ENCODE assay signal across 9 mouse cellular contexts in the genomic region with DNA sequence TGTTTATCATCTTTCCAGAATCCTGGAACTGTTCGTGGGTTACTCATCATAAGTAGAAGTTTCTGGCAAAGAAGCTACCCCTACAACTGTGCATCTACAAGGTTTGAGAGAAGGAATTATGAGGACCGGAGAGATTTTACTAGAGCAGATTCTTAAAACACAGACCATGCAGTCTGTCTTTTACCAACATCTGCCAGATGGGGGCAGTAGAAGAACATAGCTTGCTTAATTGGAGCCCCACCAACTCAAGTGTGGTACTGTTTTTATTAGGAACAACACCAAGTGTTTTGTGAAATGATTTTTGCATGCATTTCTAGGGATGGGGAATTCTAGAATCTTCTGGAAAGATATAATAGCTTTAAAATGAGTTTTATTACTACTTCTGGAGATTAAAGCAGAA.
DNase-seq lines count a peak whose midpoint lies in the region; ATAC-seq and TF ChIP-seq lines count a peak whose summit lies in the region.
"Had no signal": no experiment of that assay in that cellular context is flagged by ENCODE, and none has a peak within 500 bp of the region (broad histone marks: within the 10 kb centered on the region; RNA-seq: fewer than 3 reads in every experiment).

No protein-coding gene starts in this region.

- DNase-seq in heart, postnatal 10 days, result peak; percentile 59 to 75
- peak; percentile 39 for DNase-seq in A20 (ENCODE audit: low read depth, low spot score)
- peak; percentile 86 for DNase-seq in brain, embryonic 14.5 days (ENCODE audit: low read depth)
- DNase-seq in layer of hippocampus, adult 9-10 months (ENCODE audit: low spot score), result peak; percentile 89

- no peak overlapping the region for H3K4me2 ChIP-seq in heart, embryonic 12.5 days
- H3K4me2 ChIP-seq in forebrain, embryonic 13.5 days, result no peak overlapping the region
- no peak overlapping the region for H3K4me2 ChIP-seq in midbrain, embryonic 12.5 days (replicated peaks)
- H3K4me2 ChIP-seq: limb, embryonic 12.5 days had no signal

- H3K9ac ChIP-seq in heart, embryonic 12.5 days, result no peak overlapping the region
- H3K9ac ChIP-seq in forebrain, embryonic 13.5 days, result no peak overlapping the region
- no peak overlapping the region for H3K9ac ChIP-seq in midbrain, embryonic 12.5 days (replicated peaks)
- H3K9ac ChIP-seq: limb, embryonic 12.5 days had no signal

- ATAC-seq in heart, embryonic 12.5 days (ENCODE audit: insufficient number of reproducible peaks, low FRiP score), result no peak
- peak; percentile 62; the same call in 1 of the 2 replicates for ATAC-seq in forebrain, embryonic 13.5 days
- ATAC-seq in midbrain, embryonic 12.5 days (ENCODE audit: low FRiP score, low read depth), result peak; percentile 41; the same call in 1 of the 2 replicates
- no peak for ATAC-seq in inflammation-experienced regulatory T-cells, adult 6 months

- intact Hi-C loops in heart, postnatal 10 days (cut with DNase I), result loop anchor here (10.0 kb wide), 1 partner anchor 91 kb away; no protein-coding TSS in a partner anchor

- H3K27ac ChIP-seq in heart, embryonic 12.5 days (ENCODE audit: poor library complexity, severe bottlenecking), result no peak overlapping the region
- H3K27ac ChIP-seq in forebrain, embryonic 13.5 days, result no peak overlapping the region
- H3K27ac ChIP-seq in midbrain, embryonic 12.5 days (replicated peaks), result no peak overlapping the region
- H3K27ac ChIP-seq: limb, embryonic 12.5 days had no signal

- H3K9me3 ChIP-seq in heart, embryonic 12.5 days (replicated peaks), result no peaks in the 10 kb centered on the region
- no peaks in the 10 kb centered on the region for H3K9me3 ChIP-seq in forebrain, embryonic 13.5 days (replicated peaks)
- H3K9me3 ChIP-seq in midbrain, embryonic 12.5 days, result no peaks in the 10 kb centered on the region
- H3K9me3 ChIP-seq: limb, embryonic 12.5 days had no signal

- no peaks in the 10 kb centered on the region for H3K4me1 ChIP-seq in heart, embryonic 12.5 days (replicated peaks)
- H3K4me1 ChIP-seq in forebrain, embryonic 13.5 days, result no peaks in the 10 kb centered on the region
- no peaks in the 10 kb centered on the region for H3K4me1 ChIP-seq in midbrain, embryonic 12.5 days
- H3K4me1 ChIP-seq: limb, embryonic 12.5 days had no signal

- TF ChIP-seq CTCF in brain, embryonic 14.5 days (IDR thresholded peaks at IDR 0.05; ENCODE audit: borderline replicate concordance, extremely low read depth, insufficient read depth, insufficient read length), result peak; percentile 65; the same call in 1 of the 2 replicates

- no peak for TF ChIP-seq POLR2A in brain, embryonic 14.5 days (IDR thresholded peaks at IDR 0.05; ENCODE audit: borderline replicate concordance, extremely low read depth, insufficient read depth, insufficient read length, poor library complexity, severe bottlenecking)

- no peaks in the 10 kb centered on the region for H3K27me3 ChIP-seq in heart, embryonic 12.5 days (replicated peaks)
- H3K27me3 ChIP-seq in forebrain, embryonic 13.5 days, result no peaks in the 10 kb centered on the region
- H3K27me3 ChIP-seq in midbrain, embryonic 12.5 days, result no peaks in the 10 kb centered on the region
- H3K27me3 ChIP-seq: limb, embryonic 12.5 days had no signal

- H3K4me3 ChIP-seq in heart, embryonic 12.5 days, result no peak overlapping the region
- H3K4me3 ChIP-seq in forebrain, embryonic 13.5 days, result no peak overlapping the region
- H3K4me3 ChIP-seq in midbrain, embryonic 12.5 days, result no peak overlapping the region
- H3K4me3 ChIP-seq: limb, embryonic 12.5 days had no signal

- no peaks in the 10 kb centered on the region for H3K36me3 ChIP-seq in heart, embryonic 12.5 days
- H3K36me3 ChIP-seq in forebrain, embryonic 13.5 days (ENCODE audit: poor library complexity, severe bottlenecking), result no peaks in the 10 kb centered on the region
- H3K36me3 ChIP-seq in midbrain, embryonic 12.5 days, result no peaks in the 10 kb centered on the region
- H3K36me3 ChIP-seq: limb, embryonic 12.5 days had no signal

- WGBS in heart, embryonic 12.5 days, result 31% methylated on average over 2 of the region's 2 CpGs
- WGBS in forebrain, embryonic 13.5 days, result 22% methylated on average over 2 of the region's 2 CpGs
- WGBS in midbrain, embryonic 12.5 days, result 23% methylated on average over 2 of the region's 2 CpGs

Comparison
In these comparisons a context has a peak if more than half of its experiments do, and no peak if none do; other contexts are left out.
1. DNase-seq: peak in every context shown above with its lines; median percentile 89 in layer of hippocampus, adult 9-10 months; 86 in brain, embryonic 14.5 days; 67 in heart, postnatal 10 days; 39 in A20.
2. ATAC-seq: peak in forebrain, embryonic 13.5 days (single experiment) and midbrain, embryonic 12.5 days (single experiment); none in heart, embryonic 12.5 days (single experiment) and inflammation-experienced regulatory T-cells, adult 6 months (single experiment).